Mouse (Mus musculus): ENCODE measurements around the gene Cplx2.

Cplx2 gene

GRCm38 (mm10) chr13:54368181-54368580 lies 3.0 kb upstream of the Cplx2 start:
- no peak for DNase-seq

DNA sequence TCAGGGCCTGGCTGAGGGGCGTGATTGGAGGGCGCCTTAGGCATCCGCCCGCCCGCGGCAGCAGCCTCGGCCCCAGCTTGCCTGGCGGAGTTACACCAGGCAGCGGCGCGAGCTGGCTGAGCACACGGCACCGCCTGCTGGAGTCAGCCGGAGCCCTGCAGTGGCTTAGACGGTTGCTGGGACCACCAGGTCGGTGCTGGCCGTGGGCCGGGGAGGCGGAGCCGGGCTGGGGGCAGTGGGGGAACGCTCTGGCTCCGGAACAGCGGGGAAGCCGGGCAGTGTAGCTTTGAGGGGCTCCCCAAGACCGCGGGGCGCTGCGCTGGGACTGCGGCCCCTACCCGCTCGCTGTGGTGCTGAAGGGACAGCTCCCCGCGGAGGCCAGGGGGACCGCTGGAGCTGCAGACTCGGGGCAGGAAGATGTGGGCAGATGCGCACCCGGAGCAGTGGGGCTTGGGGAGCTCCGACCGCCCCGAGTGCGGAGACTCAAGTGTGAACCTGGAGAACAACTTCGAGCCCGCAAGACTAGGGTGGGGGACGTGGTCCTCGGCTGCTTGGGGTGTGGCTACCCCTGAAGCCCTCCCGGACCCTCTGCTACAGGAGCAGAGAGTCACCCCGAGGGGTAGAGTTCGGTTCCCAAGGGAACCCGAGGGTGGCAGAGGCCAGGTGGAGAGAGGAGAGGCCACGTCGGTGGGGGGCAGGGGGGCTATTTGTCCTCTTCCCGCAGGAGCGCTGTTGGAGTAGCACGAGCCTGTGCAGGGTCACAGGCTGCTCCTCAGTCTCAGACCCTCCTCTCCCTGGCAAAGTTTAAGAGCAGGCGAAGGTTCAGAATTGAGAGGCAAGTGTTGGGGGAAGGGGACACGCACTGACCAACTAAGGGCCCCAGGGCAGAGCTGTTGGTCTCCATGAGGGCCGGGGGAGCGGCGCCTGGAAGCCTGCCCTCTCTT lies 510 bp downstream of the Cplx2 start:
- peak; percentile 92 for DNase-seq

- peak; percentile 85 for DNase-seq
Observed at GRCm38 (mm10) chr13:54372665-54373064, 1.5 kb downstream of the Cplx2 start.

GRCm38 (mm10) chr13:54374106-54374706 lies 3.1 kb downstream of the Cplx2 start:
- no peak for DNase-seq

DNA sequence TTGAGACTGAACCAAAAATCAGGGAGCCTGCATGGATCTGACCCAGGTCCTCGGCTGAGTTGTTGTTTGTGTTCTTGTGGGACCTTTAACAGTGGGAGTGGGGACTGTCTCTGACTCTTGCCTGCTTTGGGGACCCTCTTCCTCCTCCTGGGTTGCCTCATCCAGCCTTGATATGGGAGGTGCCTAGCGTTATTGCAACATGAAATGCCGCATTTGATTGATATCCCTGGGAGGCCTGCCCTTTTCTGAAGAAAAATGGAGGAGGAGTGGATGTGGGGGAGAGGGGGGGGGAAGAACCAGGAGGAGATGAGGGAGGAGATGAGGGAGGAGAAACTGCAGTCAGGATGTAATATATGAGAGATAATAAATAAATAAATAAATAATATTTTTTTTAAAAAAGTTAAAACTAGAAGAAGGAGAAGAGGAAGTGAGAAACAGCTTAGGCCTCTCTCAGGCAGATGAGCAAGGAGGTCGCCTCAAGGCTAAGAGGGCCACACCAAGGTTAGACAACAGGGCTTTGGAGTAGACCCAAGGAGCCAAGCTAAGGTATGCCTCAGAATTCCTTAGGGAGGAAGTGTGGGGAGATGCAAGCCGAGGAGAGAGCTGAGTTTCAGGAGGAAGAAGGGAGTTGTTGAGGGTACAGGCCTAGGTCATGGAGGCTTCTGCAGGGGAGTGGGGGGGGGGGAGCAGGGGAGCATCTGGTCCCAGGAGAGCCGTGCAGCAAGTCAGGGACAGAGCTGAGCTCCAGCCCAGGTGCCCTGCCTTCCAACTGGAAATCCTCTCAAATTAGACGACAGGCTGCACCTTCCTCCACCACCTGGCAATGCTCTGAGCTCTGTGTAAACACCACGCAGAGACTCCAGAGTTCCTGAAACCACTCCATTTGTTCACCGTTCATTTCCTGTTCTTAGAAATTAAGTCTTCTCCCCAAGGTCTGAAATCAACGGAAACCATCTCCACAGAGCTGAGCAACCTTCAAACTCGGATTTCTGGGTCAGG lies 4.6 kb downstream of the Cplx2 start:
- no peak for DNase-seq

GRCm38 (mm10) chr13:54376736-54377135 lies 5.6 kb downstream of the Cplx2 start:
- DNase-seq = no peak

DNA sequence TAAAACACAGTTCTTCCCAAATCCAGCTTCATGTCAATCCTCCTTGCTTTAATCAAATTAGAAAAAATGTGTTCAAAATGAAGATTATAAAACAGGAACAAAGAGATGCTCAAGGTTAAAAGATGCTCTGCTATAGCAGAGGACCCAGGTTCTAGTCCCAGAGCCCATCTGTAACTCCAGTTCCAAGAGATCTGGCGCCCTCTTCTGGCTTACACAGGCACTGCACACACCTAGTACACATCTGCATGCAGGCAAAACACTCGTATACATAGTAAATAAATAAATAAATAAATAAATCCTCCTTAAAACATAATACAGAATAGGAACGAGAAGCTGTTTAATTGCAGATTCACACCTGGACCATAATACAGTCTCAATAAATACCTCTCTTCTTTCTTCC lies 6.9 kb downstream of the Cplx2 start:
- DNase-seq = no peak

DNA sequence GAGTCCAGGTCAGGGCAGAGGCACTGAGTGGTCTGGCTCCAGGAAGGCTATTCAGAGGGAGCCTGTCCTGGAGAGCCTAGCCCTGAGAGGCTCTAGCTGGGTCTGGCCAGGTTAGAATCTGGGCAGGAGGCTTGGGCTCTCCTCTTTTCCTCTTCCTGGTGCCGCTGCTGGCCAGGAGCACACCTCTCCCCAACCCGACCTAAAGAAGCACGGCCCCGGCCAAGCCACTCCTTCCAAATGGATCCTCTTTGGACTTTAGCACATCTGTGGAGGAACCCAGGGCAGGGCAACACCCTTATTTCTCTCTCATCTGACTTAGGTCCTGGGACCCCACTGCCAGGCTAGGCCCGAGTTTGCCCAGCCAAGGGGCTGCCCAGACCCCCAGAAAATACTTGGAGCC lies 9.3 kb downstream of the Cplx2 start:
- no peak for DNase-seq

DNA sequence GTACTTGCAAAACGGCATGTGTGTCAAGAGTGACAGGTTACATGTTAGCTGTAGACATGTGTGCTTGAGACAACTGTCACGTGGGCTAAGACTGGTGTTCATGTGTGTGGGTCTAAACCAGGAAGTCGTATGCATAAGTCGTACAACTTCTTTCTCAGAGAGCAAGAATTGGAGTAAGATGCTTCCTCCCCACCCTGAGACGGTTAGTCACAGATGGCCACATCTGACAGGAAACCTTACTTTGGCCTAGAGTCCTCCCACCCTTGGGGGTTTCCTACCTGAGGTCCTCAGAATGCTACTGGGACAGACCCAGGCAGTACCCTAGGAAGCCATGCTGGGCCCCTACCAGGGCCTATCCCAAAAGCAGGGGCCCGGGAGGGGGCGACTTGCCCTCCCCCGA lies 10.2 kb downstream of the Cplx2 start:
- DNase-seq = no peak

DNA sequence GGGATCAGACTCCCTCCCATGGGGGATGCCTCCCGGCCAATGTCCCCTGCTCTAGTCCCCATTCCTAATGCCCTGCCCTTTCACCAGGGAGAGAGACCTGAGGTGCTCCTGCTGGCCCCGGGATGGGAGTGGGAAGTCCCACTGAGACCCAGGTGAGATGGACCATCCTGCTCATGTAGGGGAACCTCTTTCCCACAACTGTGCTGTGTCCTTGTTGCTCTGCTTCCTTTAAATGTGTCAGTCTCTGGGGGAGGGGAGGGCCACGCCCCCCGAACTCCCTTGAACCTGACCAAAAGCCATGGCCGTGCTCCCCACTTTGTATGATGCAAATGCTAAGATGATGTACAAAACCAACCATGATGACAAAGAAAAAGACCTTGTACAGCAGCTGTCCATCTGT lies 12.4 kb downstream of the Cplx2 start:
- DNase-seq = no peak

DNA sequence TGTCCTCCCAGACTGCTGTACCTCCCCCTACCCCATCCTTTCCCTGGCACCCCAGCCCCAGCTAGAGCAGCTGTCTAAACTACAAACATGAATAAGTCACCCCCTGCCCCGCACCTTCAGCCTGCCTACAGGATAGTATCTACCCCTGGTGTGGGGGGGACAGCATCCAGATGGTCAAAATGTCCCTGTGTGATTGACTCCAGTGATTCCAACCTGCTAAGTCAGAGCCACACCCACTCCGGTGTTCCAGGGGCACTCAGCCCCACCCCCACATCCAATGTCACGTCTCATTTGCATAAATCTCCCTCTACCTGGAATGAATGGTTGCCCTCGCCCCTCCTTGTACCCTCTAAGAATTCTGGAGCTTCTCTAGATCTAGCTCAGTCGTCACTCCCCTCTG lies 13.4 kb downstream of the Cplx2 start:
- DNase-seq = no peak

DNA sequence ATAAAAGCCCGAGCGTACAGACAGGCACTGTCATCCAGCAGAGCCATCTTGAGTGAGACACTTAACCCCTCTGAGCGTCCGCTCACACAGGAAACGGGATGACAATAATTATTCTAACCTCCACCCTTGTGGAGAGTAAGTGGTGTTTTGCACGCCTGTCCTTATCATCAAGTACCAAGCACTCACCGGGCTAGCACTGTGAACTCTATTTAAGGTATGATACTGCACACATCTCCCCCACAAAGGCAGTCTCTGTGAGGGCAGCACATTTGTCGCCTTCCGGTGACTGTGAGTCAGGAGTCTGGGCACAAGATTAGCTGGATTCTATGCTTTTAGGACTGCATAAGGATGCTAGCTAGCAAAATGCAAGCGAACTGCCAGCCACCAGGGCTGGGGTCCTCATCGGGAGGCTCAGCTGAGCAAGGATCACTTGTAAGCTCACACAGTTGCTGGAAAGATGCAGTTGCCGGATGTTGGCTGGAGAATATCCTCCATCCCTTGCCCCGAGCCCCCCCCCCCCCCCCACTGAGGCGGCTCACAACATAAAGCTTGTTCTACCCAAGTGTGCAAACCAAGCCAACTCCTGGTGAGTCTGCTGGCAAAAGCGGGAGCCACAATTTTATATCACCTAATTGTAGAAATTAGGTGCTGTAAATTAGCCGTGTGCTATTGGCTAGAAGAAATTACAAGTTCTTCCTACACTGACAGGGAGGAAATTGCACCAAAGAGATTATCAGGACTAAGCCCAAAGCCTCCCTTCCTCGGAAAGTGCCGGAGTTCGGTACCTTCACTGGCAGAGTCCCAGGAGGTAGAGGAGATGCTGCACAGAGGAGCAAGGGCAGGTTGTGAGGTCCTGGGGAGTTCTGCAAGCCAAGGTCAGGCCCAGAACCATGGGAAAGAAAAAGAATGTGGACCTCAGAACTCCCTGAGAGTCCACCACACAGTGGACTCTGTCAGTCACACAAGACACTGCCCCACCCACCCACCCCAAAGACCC lies 14.2 kb downstream of the Cplx2 start:
- DNase-seq = no peak

- DNase-seq = no peak
Observed at GRCm38 (mm10) chr13:54389971-54390564, 18.9 kb downstream of the Cplx2 start.

DNA sequence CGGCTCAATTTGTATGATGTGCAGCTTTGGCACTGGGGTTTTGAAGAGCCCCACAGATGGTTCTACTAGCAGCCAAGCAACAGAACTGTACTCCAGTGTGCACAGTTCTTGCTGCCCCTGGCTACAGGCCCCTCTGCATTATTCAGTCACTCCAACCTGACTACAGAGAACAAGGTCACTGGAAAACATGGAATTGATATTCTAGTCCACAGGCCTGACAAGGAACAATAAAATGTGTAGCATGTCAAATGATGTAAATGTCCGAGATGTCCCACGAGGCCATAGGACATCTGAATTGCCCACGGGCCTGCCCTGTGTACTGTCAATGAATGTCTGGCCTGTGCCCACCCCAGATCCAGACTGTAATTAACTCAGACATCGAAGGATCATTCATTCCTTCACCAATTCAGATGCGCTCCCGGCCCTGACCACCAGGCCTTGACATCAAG lies 19.4 kb downstream of the Cplx2 start:
- no peak for DNase-seq

DNA sequence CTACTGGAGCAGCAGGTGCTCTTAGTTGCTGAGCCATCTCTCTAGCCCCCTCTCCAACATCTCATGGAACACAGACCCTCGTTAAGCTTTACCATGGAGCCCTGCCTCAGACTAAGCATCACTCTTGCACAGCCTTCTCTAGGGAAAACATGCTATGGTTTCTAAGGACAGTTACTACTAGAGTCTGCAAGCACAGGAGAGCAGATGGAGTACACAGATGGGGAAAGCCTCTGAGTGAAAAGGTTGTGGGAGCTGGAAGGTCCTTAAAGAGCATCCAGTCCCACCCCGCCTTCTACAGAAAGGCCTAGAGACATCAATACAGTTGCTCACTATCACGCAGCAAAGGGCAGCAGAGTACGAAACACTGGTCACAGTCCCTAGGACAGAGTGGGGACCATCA lies 20.2 kb downstream of the Cplx2 start:
- no peak for DNase-seq

DNA sequence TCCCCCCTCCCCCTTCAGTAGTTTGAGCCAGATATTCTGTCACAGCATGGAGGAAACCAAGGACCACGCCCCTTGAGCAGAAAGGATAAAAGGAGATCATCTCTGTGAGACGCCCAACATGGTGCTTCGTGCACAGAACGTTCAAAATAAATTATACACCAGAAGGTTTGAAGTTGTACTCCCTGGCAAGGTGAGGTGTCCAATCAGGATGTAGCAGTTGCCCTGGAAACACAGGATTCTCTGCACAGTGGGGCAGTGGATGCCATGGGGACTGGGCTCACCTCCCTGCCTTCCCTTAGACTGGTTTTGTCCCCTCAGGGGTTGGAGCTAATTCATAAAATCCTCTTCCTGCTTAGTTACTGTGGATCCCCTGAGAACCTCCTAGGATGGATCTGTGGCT lies 25.9 kb downstream of the Cplx2 start:
- DNase-seq = no peak

DNA sequence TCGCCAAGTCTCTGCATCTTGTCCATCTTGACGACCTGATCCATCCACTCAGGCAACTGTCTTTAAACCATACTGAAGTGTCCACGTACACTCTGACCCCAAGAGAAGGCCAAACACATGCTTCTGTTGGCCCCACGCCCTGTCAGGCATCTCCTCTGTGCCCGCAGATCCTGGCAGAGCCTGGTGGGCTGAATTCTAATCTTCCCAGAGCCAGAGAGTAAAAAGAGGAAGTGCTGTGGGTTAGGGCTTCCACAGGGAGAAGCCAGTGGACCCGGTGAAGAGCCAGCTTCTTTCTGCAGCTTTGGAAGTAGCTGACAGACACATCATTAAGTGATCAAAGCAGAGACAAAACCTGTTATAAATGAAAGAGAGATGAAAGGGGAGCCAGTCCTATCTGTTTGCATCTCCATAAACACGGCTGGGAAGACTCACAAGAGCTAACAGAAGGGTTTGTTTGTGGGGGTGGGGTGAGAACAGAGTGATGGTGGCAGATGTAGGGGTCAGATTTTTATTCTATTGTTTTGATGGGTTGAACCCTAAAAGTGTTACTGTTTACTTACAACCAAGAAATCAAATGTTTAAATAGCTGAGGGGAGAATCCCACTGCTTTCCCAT lies 29.5 kb downstream of the Cplx2 start:
- DNase-seq = no peak

GRCm38 (mm10) chr13:54401180-54401569 lies 30.0 kb downstream of the Cplx2 start:
- DNase-seq = no peak

- DNase-seq = no peak
Observed at GRCm38 (mm10) chr13:54402346-54402745, 31.2 kb downstream of the Cplx2 start.

DNA sequence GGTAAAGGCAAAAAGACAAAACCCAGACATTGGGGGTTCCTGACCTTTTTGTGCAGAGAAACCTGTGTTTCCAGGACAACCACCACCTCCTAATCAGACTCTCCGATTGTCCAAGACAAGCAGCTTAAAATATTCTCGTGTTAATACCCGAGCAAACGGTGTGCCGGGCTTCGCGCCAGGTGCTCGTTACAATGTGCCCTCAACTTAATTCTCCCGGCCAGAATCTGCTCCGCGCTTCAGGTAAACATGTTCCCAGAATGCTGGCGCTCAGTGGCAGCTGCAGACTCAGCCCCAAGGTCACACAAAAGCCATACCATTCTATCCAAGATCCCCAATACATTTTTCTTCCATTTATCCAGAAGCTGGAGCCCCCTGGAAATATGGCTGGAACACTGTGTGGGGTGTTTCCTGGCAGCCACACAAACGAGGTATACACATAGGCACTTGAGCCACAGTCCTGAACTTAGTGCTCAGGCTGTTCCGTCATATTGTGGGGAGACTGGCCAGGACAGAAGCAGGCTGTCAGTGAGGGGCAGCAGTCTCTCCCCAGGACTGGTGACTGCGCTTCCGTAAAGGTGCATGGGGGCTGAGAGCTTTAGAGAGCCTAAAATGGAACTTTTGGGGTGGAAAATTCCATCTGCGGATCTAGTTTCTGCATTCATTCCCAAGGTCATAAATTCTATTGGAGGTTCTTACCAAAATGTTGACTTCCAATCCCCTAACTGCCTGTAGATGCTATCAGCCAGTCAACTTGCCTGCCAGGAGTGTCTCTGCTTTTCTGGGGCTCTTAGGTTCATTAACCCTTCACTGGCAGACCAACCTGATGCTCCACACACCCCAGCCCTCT lies 32.3 kb downstream of the Cplx2 start:
- no peak for DNase-seq
